Mouse (Mus musculus) myocyte (in vitro differentiated cells): ENCODE measurements around the gene Disp1. TPM values are rescaled to one million over a fixed set of nuclear protein-coding genes. Genes with fewer than 3 reads are reported as not detected.

Experiments
- H3K27me3 ChIP-seq: one replicate; pipeline ENCODE4 v1.6.1; 2011; ENCODE audit not compliant: control insufficient read depth, insufficient read depth, insufficient read length
- H3K36me3 ChIP-seq: one replicate; pipeline ENCODE4 v1.6.1; 2011; ENCODE audit not compliant: control insufficient read depth, insufficient read depth
- H3K4me2 ChIP-seq: one replicate; pipeline ENCODE4 v1.6.1; 2011; ENCODE audit warnings: low read depth, control low read depth
- H3K4me3 ChIP-seq: one replicate; pipeline ENCODE4 v1.5.1; 2011; ENCODE audit warnings: mild to moderate bottlenecking, control low read depth, moderate library complexity
- H3K79me2 ChIP-seq: one replicate; pipeline ENCODE4 v1.6.1; 2011; ENCODE audit not compliant: control insufficient read depth, insufficient read depth
- H3ac ChIP-seq: one replicate; pipeline ENCODE4 v1.6.1; 2011; ENCODE audit not compliant: control insufficient read depth, insufficient read length
- CEBPB ChIP-seq: IDR thresholded peaks from 2 replicates; pipeline ENCODE4 v1.6.1; 2011; ENCODE audit warnings: mild to moderate bottlenecking, moderate library complexity; ENCODE audit not compliant: poor library complexity, insufficient read depth, severe bottlenecking
- E2F4 ChIP-seq: IDR thresholded peaks from one replicate; pipeline ENCODE4 v1.6.1; 2011; ENCODE audit warnings: mild to moderate bottlenecking, control low read depth, moderate library complexity; ENCODE audit not compliant: insufficient read depth
- MAX ChIP-seq: IDR thresholded peaks from one replicate; pipeline ENCODE4 v1.6.1; 2011; ENCODE audit warnings: low read depth, mild to moderate bottlenecking, control low read depth
- MYOD1 ChIP-seq, 3 experiments: IDR thresholded peaks; one replicate each; pipeline ENCODE4 v1.6.1; 2011; ENCODE audit warnings: control low read depth in 2 of 3, low read depth in 2 of 3, mild to moderate bottlenecking in 2 of 3, moderate library complexity in 1 of 3; ENCODE audit not compliant: insufficient read length in 2 of 3, control insufficient read depth in 1 of 3
- MYOG ChIP-seq, 3 experiments: IDR thresholded peaks; one replicate each; pipeline ENCODE4 v1.6.1; 2011; ENCODE audit warnings: control low read depth in 2 of 3, low read depth in 2 of 3, mild to moderate bottlenecking in 2 of 3; ENCODE audit not compliant: insufficient read length in 2 of 3, control insufficient read depth in 1 of 3, insufficient read depth in 1 of 3
- POLR2A ChIP-seq: IDR thresholded peaks from one replicate; pipeline ENCODE4 v1.6.1; 2011; ENCODE audit warnings: low read depth, mild to moderate bottlenecking, control low read depth, moderate library complexity; ENCODE audit not compliant: insufficient read length
- POLR2AphosphoS2 ChIP-seq: IDR thresholded peaks from one replicate; pipeline ENCODE4 v1.6.1; 2011; ENCODE audit warnings: low read depth, control low read depth; ENCODE audit not compliant: insufficient read length
- REST ChIP-seq: IDR thresholded peaks from one replicate; pipeline ENCODE4 v1.6.1; 2011; ENCODE audit warnings: mild to moderate bottlenecking, control low read depth, moderate library complexity; ENCODE audit not compliant: insufficient read depth, insufficient read length
- SRF ChIP-seq: IDR thresholded peaks from one replicate; pipeline ENCODE4 v1.6.1; 2011; ENCODE audit warnings: low read depth; ENCODE audit not compliant: control insufficient read depth, insufficient read length
- TCF12 ChIP-seq: IDR thresholded peaks from one replicate; pipeline ENCODE4 v1.6.1; 2011; ENCODE audit warnings: mild to moderate bottlenecking, control low read depth; ENCODE audit not compliant: poor library complexity, insufficient read depth, severe bottlenecking
- TCF3 ChIP-seq: IDR thresholded peaks from one replicate; pipeline ENCODE4 v1.6.1; 2011; ENCODE audit warnings: low read depth, control low read depth; ENCODE audit not compliant: insufficient read length
- USF1 ChIP-seq: IDR thresholded peaks from one replicate; pipeline ENCODE4 v1.6.1; 2011; ENCODE audit warnings: low read depth, mild to moderate bottlenecking, control low read depth, moderate library complexity
- polyA plus RNA-seq: library from polyadenylated mRNA; unstranded; fragments of >200 nt; fragmentation: generic; extraction: Trizol; gene quantifications from one replicate; pipeline ENCODE4 v1.2.1, GENCODE M21; 2012; ENCODE audit warnings: missing spikeins

The Disp1 gene
- polyA plus RNA-seq, 1 experiment, result 23.5 TPM

DNA sequence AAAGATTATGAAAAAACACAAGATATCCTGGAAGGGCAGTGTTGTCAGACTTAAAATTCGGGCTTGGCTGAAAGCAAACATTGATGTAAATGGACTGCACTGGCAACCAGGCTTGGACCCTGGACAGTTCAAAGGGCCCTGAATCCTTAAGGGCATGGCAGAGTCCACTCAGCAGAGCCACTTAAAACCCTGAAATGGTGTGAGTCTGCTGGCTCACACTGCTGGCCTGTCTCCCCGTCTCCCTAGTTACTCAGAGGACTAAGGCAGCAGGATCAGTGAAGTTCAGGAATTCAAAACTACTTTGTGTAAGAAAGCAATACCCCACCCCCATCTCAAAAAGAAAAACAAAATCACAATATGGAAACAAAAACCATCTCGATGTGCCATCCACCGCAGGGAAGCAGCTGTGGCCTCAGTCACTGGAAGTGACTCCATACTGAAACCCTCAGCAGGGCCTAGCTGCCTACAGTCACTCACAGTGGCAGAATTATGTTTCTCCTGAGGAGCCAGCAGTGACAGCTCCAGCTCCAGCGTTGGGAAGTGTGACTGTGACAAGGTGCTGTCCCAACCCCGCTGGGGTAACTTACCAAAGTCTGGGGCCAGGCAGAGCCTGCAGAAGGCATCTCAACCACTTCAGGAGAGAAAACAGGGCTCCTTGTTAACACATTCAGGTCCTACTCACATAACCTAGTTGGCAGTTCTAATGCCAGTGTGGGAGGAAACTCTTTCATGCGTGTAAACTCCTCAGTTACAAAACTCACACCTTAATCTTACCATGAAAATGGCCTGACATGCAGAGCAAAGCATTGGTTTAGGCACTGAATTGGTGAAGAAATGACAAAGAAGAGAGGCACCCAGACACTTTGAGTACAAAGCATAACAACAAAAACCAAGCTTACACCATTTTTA, 66.8 kb downstream of the Disp1 start:
- Histone ChIP-seq H3K4me2 (peak overlapping the region; percentile 59), H3K79me2 (peaks cover 10% of the 10 kb centered on the region), H3K4me3 (no peak overlapping the region), H3K36me3 (no peaks in the 10 kb centered on the region), H3K27me3 (no peaks in the 10 kb centered on the region), H3ac (no peak overlapping the region)
- TF ChIP-seq MYOG (IDR thresholded peaks at IDR 0.05; ENCODE audit: control insufficient read depth in 1 of 3, insufficient read depth in 1 of 3, insufficient read length in 2 of 3, low read depth in 2 of 3) (peak in 1 of 3 experiments; percentile 59), MYOD1 (IDR thresholded peaks at IDR 0.05; ENCODE audit: control insufficient read depth in 1 of 3, insufficient read length in 2 of 3, low read depth in 2 of 3) (peak in 2 of 3 experiments; percentile 27 to 67), USF1 (no peak)

DNA sequence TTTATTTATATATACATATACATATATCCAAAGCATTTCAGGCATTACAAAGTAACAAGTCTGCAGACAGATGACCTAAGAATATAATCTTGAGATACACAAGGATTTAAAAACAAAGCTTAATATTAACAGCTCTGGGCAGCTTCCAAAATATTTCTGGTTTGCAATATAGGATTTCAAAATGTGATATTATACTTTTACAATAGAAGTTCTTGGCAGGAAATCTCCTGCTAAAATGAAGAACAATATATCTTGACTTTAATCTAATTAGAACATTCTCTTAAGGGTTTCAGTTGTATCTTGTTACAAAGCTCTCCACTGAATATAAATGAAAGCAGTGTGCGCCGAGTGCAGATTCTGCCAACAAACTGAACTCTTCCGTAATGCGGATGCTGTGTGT, 68.0 kb downstream of the Disp1 start:
- Histone ChIP-seq H3ac (no peak overlapping the region), H3K4me3 (no peak overlapping the region), H3K79me2 (peaks cover 16% of the 10 kb centered on the region), H3K27me3 (no peaks in the 10 kb centered on the region), H3K4me2 (peak overlapping the region; percentile 21), H3K36me3 (no peaks in the 10 kb centered on the region)
- TF ChIP-seq SRF, result no peak
- no peak for TF ChIP-seq TCF12
- TF ChIP-seq MAX, result no peak
- no peak for TF ChIP-seq USF1
- TF ChIP-seq POLR2A, result no peak

DNA sequence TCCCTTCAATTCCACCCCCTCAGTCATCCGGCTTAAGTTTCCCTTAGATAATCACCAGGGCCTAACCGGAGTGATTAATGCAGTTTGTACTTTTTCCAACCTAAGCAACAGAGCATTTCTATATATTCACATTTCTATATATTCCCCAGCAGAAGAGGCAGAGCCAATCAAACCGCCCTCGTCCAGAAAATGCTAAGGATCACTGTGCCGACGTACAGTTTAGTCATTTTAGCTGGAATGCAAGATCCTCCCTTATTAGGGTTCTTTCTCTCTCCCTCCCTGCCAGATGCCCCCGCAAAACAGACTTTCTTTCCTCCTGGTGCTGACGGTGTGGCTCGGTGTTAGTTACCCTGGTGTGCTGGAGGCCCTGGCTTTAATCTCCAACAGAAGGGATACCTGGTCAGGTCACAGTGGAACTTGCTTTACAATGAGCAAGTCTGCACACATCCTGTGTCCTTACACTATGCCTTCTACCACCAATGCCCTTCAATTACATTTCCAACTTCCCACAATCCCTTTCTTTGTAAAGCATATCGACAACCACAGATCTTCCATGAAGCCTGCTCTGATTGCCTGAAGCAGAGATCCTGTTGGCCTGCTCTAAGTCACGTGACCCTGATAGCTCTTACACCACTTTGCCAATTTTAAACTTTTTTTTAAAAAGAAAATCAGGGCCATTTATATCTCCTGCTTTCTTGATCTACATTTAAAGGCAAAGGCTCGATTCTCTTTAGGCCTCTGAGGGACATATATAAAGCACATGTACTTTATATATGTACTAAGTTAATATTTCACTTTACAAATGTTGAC, 69.6 kb downstream of the Disp1 start:
- H3K27me3 ChIP-seq, result no peaks in the 10 kb centered on the region
- TF ChIP-seq MYOD1 (IDR thresholded peaks at IDR 0.05; ENCODE audit: control insufficient read depth in 1 of 3, insufficient read length in 2 of 3, low read depth in 2 of 3) (no peak), TCF3 (no peak), SRF (no peak), POLR2AphosphoS2 (no peak), USF1 (peak; percentile 65), CEBPB (no peak), E2F4 (no peak), REST (no peak)

DNA sequence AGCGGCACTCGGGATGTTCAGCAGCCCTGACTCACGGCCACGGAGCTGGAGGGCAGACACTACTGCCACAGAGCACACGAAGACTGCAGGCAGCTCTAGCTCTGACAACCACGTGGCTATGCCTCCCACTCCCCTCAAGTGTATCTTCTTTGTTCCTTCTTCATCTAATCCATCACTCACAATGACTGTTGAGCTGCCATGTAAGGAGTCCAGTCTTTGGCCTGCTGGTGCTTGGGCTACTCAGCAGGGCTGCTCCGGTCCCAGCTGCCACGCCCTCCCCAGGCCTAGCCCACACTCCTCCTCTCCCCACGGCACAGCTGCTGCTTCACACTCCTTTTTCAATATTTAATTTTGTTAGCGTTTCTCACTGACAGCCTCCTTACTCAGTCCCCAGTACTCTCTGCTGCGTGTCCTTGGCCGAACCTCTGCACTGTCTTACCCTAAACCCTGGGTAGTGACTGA, 70.9 kb downstream of the Disp1 start:
- Histone ChIP-seq H3ac (no peak overlapping the region), H3K79me2 (peaks cover 25% of the 10 kb centered on the region), H3K4me3 (no peak overlapping the region), H3K4me2 (peak overlapping the region; percentile 52), H3K27me3 (no peaks in the 10 kb centered on the region), H3K36me3 (no peaks in the 10 kb centered on the region)
- peak in 2 of 3 experiments; percentile 88 to 89 for TF ChIP-seq MYOD1 (IDR thresholded peaks at IDR 0.05; ENCODE audit: control insufficient read depth in 1 of 3, insufficient read length in 2 of 3, low read depth in 2 of 3)
- no peak for TF ChIP-seq SRF
- no peak for TF ChIP-seq MAX
- no peak for TF ChIP-seq CEBPB
- no peak for TF ChIP-seq E2F4
- no peak for TF ChIP-seq REST
- peak; percentile 44 for TF ChIP-seq TCF3
- no peak for TF ChIP-seq POLR2AphosphoS2
- peak; percentile 57 to 92 (median 90) for TF ChIP-seq MYOG (IDR thresholded peaks at IDR 0.05; ENCODE audit: control insufficient read depth in 1 of 3, insufficient read depth in 1 of 3, insufficient read length in 2 of 3, low read depth in 2 of 3)
- TF ChIP-seq TCF12, result peak; percentile 32
- TF ChIP-seq USF1, result no peak
- no peak for TF ChIP-seq POLR2A

More for the DNA sequence above, 69.6 kb downstream of the Disp1 start:
- Histone ChIP-seq H3K4me2 (peak overlapping the region; percentile 52), H3K4me3 (no peak overlapping the region), H3K36me3 (no peaks in the 10 kb centered on the region), H3ac (no peak overlapping the region), H3K79me2 (peaks cover 12% of the 10 kb centered on the region)
